Comparison of ENCODE assay signal across 26 mouse cellular contexts in the genomic region with DNA sequence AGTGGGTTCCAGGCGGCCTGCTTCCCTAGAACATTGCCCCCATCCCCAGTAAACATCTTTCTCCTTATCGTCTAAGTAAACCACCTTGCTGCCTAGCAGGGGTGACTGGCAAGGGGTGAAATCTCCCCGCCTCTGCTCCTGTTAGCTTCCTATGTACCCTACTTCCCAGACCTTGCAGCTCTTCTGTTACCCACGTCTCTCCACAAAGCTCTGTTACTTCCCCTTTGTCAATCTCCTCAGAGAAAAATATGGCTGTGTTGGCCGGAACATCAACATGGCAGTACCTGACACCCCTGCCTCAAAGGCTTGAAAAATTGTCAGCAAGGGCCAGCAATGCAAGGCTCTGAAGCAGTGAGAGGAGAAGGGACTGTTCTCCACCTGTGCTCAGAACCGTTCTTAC.
DNase-seq lines count a peak whose midpoint lies in the region; ATAC-seq and TF ChIP-seq lines count a peak whose summit lies in the region.
"Had no signal": no experiment of that assay in that cellular context is flagged by ENCODE, and none has a peak within 500 bp of the region (broad histone marks: within the 10 kb centered on the region; RNA-seq: fewer than 3 reads in every experiment).

No protein-coding gene starts in this region.

- H3K27me3 ChIP-seq in heart, postnatal 0 days (ENCODE audit: control insufficient read depth, insufficient read depth, low read length), result no peaks in the 10 kb centered on the region
- H3K27me3 ChIP-seq: forebrain, embryonic 13.5 days; heart, embryonic 15.5 days had no signal

- DNase-seq in gastrocnemius, adult 2 months, result no peak
- no peak for DNase-seq in gastrocnemius, adult 8-10 months (ENCODE audit: low spot score in 2 of 2)
- DNase-seq in heart, postnatal 0 days (ENCODE audit: low spot score), result no peak
- no peak for DNase-seq in heart, postnatal 36 days
- no peak for DNase-seq in ovary, postnatal 10 days (ENCODE audit: low spot score)
- no peak for DNase-seq in frontal cortex, postnatal 14 days (ENCODE audit: low spot score in 2 of 2)
- DNase-seq: adrenal gland, adult 8-10 months; adrenal gland, postnatal 25 days; cerebellum, adult 11-12 months; cerebellum, adult 8-10 months; cerebellum, postnatal 10 days; cerebellum, postnatal 36 days; gastrocnemius, postnatal 10 days; gastrocnemius, postnatal 36 days; heart, adult 11 months; heart, postnatal 14 days had no signal

- no peak overlapping the region for H3K4me2 ChIP-seq in heart, postnatal 0 days (ENCODE audit: low read depth, low read length)
- H3K4me2 ChIP-seq: forebrain, embryonic 13.5 days; heart, embryonic 15.5 days; hindbrain, embryonic 14.5 days had no signal

- no peak for TF ChIP-seq EP300 in heart, postnatal 0 days (IDR thresholded peaks at IDR 0.05; ENCODE audit: low read depth)

- WGBS in heart, postnatal 0 days, result 77% methylated on average over 6 of the region's 6 CpGs

- H3K4me1 ChIP-seq in heart, postnatal 0 days (ENCODE audit: control insufficient read depth, insufficient read depth), result peaks cover 38% of the 10 kb centered on the region
- H3K4me1 ChIP-seq: forebrain, embryonic 10.5 days; forebrain, embryonic 13.5 days had no signal

- H3K27ac ChIP-seq in gastrocnemius, adult 2 months, result peak overlapping the region; percentile 93
- peak overlapping the region; percentile 22; the same call in 1 of the 2 replicates for H3K27ac ChIP-seq in heart, postnatal 0 days (ENCODE audit: low read depth)
- H3K27ac ChIP-seq: forebrain, embryonic 10.5 days; forebrain, embryonic 13.5 days; hindbrain, embryonic 14.5 days; hindbrain, postnatal 0 days had no signal

- no peak for ATAC-seq in heart, postnatal 0 days (ENCODE audit: insufficient read depth, low read depth)
- ATAC-seq in hematopoietic stem cell, adult 5-6 weeks (replicated peaks in 1 of 2; ENCODE audit: insufficient read depth in 1 of 2, low FRiP score in 2 of 2, low TSS enrichment in 1 of 2, low read depth in 1 of 2, poor library complexity in 2 of 2, severe bottlenecking in 2 of 2), result peak; percentile 81 to 82
- ATAC-seq: activated CD4-positive, CD25-positive, alpha-beta regulatory T cell, adult 4 months; forebrain, embryonic 13.5 days; forebrain, embryonic 16.5 days; hindbrain, postnatal 0 days; inflammation-experienced regulatory T-cells, adult 6 months; intestine, embryonic 16.5 days had no signal

- no peak overlapping the region for H3K4me3 ChIP-seq in gastrocnemius, adult 2 months
- no peak overlapping the region for H3K4me3 ChIP-seq in heart, postnatal 0 days (ENCODE audit: low read depth, low read length)
- H3K4me3 ChIP-seq: forebrain, embryonic 10.5 days; forebrain, embryonic 13.5 days; heart, embryonic 15.5 days had no signal

- H3K36me3 ChIP-seq in heart, postnatal 0 days (replicated peaks; ENCODE audit: control insufficient read depth, insufficient read depth, low read length), result no peaks in the 10 kb centered on the region
- H3K36me3 ChIP-seq: forebrain, embryonic 10.5 days; heart, embryonic 15.5 days had no signal

- no peaks in the 10 kb centered on the region for H3K9me3 ChIP-seq in heart, postnatal 0 days (replicated peaks; ENCODE audit: control insufficient read depth, low read length)
- H3K9me3 ChIP-seq: forebrain, embryonic 10.5 days; forebrain, embryonic 13.5 days; heart, embryonic 15.5 days had no signal

- intact Hi-C loops in gastrocnemius, adult 2 months (cut with DNase I), result no loop called here
- intact Hi-C loops in heart, postnatal 36 days (cut with DNase I), result no loop called here

- no peak for TF ChIP-seq CTCF in gastrocnemius, adult 2 months (IDR thresholded peaks at IDR 0.05)
- no peak for TF ChIP-seq CTCF in heart, postnatal 0 days (IDR thresholded peaks at IDR 0.05; ENCODE audit: low read depth)

- H3K9ac ChIP-seq in heart, postnatal 0 days (replicated peaks; ENCODE audit: low read depth, low read length), result no peak overlapping the region
- H3K9ac ChIP-seq: forebrain, embryonic 13.5 days; heart, embryonic 15.5 days; hindbrain, embryonic 14.5 days had no signal
